Mouse (Mus musculus) hindbrain, embryonic 15.5 days (tissue): ENCODE measurements at regions not wholly inside any gene's neighbourhood (a gene's known extent, or its start where the extent isn't known, plus 50 kb on each side); places are given as distances from the start of the nearest gene placed in this dataset.

Experiments
- ATAC-seq: fragments of 200-750 bp; cut with Nextera tagmentation; 2 replicates; pipeline ENCODE4 v1.8.0; 2017; ENCODE audit warnings: low read depth, moderate number of reproducible peaks, moderate TSS enrichment; ENCODE audit not compliant: low FRiP score
- H3K27ac ChIP-seq: fragments of 300-500 bp; sonication (generic); replicated peaks from 2 replicates; pipeline ENCODE4 v1.5.1; 2015; ENCODE audit warnings: mild to moderate bottlenecking, inconsistent platforms
- H3K27me3 ChIP-seq: fragments of 300-500 bp; sonication (generic); 2 replicates; pipeline ENCODE4 v1.6.1; 2015; ENCODE audit warnings: control low read depth, inconsistent platforms
- H3K36me3 ChIP-seq: fragments of 300-500 bp; sonication (generic); 2 replicates; pipeline ENCODE4 v1.6.1; 2015; ENCODE audit warnings: control low read depth, inconsistent platforms
- H3K4me1 ChIP-seq: fragments of 300-500 bp; sonication (generic); replicated peaks from 2 replicates; pipeline ENCODE4 v1.6.1; 2015; ENCODE audit warnings: control low read depth, inconsistent platforms
- H3K4me2 ChIP-seq: fragments of 300-500 bp; sonication (generic); 2 replicates; pipeline ENCODE4 v1.6.1; 2015; ENCODE audit warnings: moderate library complexity, mild to moderate bottlenecking, inconsistent platforms
- H3K4me3 ChIP-seq: fragments of 300-500 bp; sonication (generic); 2 replicates; pipeline ENCODE4 v1.5.1; 2015; ENCODE audit warnings: mild to moderate bottlenecking, inconsistent platforms
- H3K9ac ChIP-seq: fragments of 300-500 bp; sonication (generic); 2 replicates; pipeline ENCODE4 v1.6.1; 2015; ENCODE audit warnings: inconsistent platforms
- H3K9me3 ChIP-seq: fragments of 300-500 bp; sonication (generic); 2 replicates; pipeline ENCODE4 v1.6.1; 2016; ENCODE audit warnings: control low read depth, inconsistent platforms
- WGBS: fragments of 180-500 bp; shearing (Covaris S2); methylation state at CpG from one replicate; pipeline ENCODE4 v1.1.7; 2015; 5-methylcytosine and 5-hydroxymethylcytosine counted together

DNA sequence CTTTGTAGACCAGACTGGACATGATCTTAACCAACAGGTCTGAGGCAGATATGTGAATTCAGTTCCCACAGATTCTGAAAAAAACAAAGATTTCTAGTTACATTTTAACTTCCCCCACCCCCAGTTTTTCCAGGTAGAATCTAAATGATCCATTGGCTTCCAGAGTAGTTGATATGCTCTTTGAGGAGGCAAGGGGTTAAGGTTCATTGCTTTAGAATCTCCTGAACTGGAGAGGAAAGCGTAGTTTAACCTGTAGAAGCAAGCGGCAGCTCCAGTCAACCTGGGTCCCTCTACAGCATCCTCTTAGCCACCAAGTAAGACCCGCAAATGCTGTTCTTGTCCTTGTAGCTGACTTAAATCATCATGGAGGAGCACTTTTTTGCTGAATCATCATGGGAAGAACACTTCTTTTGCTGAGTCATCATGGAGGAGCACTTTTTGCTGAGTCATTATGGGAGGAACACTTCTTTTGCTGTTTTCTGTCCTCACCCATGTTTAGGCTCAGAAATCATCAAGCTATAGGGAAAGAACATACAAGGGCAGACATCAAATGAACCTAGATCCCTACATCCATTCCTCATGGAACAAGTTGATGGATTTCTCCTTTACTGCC, 247.2 kb upstream of the Ank start:
- 98% methylated on average over 3 of the region's 3 CpGs for WGBS
- no peaks in the 10 kb centered on the region for H3K36me3 ChIP-seq
- 0 out of 2 replicates have a peak, but pooled peaks cover 7% of the 10 kb centered on the region for H3K4me1 ChIP-seq
- no peaks in the 10 kb centered on the region for H3K27me3 ChIP-seq
- no peak overlapping the region for H3K4me2 ChIP-seq
- no peak overlapping the region for H3K4me3 ChIP-seq
- no peak overlapping the region for H3K9ac ChIP-seq
- H3K9me3 ChIP-seq, result no peaks in the 10 kb centered on the region
- no peak overlapping the region for H3K27ac ChIP-seq
- no peak for ATAC-seq

DNA sequence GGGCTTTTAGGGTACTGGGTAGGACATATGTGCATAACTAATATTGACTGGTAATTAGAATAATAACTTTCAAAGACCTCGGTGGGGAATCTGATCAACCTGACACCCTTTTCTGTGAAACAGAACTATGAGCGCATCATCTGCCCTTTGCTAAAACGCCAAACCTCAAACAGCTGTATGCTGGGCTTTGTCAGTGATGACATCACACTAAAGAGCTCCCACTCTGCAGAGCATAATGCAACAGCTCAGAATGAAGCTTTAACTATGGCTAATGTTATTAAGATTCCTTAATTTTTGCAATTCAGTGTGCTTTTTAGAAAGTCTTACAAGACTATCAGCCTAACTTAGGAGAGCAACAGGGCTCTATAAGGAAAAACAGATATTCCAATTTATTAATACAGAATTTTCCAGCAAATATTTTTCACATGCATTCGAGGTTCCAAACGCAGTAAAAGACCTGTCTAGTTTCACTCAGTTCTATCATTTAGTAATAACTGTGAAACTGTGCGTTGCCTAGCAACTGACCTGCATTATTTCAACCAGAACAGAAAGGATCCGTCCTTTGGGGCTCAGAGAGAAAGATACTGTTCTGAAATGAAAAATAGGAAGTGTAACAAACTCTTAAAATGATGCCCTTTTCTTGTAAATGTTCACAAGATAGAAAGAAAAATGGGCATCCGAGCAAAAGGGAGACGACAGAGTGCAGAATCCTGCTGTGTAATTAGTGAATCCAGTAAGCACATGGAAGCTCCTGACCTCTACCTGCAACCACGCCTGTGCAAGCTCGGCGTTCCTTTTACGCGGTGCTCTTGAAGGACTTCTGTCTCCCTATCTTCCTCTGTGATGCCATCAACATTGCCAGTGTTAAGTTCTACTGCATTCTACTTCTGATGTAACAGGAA, 242.6 kb upstream of the Ank start:
- peak overlapping the region; percentile 21 for H3K4me3 ChIP-seq
- H3K4me2 ChIP-seq, result peak overlapping the region; percentile 42
- peak; percentile 90 for ATAC-seq
- H3K9ac ChIP-seq, result no peak overlapping the region
- H3K27ac ChIP-seq, result peak overlapping the region; percentile 74
- WGBS, result 51% methylated on average over 14 of the region's 14 CpGs
- H3K4me1 ChIP-seq, result 0 out of 2 replicates have a peak, but pooled peaks cover 10% of the 10 kb centered on the region
- no peaks in the 10 kb centered on the region for H3K9me3 ChIP-seq
- no peaks in the 10 kb centered on the region for H3K27me3 ChIP-seq
- H3K36me3 ChIP-seq, result no peaks in the 10 kb centered on the region

DNA sequence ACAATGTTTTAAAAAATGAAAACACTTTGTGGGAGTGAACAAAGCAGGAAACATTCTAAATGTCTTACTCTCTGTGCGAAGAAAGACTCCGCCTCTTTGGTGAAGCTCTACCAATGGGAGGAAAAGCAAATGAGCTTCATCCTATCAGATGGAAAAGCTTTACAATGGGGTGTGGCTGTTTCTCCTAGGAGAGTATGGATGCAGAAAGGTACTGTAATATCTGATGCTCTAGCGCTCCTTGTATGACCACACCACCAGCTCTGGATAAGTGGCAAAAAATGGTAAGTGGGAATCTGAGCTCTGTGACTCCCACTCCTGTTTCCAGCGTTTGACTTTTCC, 242.0 kb upstream of the Ank start:
- H3K9ac ChIP-seq, result no peak overlapping the region
- H3K27ac ChIP-seq, result peak overlapping the region; percentile 74
- 0 out of 2 replicates have a peak, but pooled peaks cover 10% of the 10 kb centered on the region for H3K4me1 ChIP-seq
- H3K4me3 ChIP-seq, result peak overlapping the region; percentile 21
- H3K4me2 ChIP-seq, result peak overlapping the region; percentile 42
- H3K9me3 ChIP-seq, result no peaks in the 10 kb centered on the region
- H3K36me3 ChIP-seq, result no peaks in the 10 kb centered on the region
- no peaks in the 10 kb centered on the region for H3K27me3 ChIP-seq
- ATAC-seq, result peak; percentile 59; the same call in 1 of the 2 replicates
- WGBS, result 80% methylated on average over 4 of the region's 4 CpGs

DNA sequence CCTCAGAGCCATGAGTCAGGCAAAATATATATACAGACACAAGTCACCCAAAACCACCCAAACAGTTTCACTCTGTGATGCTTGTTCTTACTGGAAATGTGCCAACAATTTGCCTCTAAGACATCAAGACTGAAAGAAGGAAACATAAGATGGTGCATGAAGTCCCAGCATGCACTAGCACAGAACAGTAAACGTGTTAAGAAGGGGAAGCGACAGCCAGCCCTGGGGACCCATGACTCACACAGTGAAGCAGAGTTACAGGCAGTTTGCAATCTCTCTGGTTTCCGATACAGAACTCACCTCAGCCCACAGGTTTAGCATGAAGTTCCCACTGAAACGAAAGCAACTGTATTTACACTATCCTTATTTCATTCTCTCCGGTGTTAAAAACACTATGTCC, 233.7 kb upstream of the Ank start:
- no peak overlapping the region for H3K4me3 ChIP-seq
- no peak for ATAC-seq
- H3K9me3 ChIP-seq, result no peaks in the 10 kb centered on the region
- H3K27me3 ChIP-seq, result no peaks in the 10 kb centered on the region
- no peaks in the 10 kb centered on the region for H3K36me3 ChIP-seq
- WGBS, result 71% methylated on average over 5 of the region's 5 CpGs
- no peak overlapping the region for H3K27ac ChIP-seq
- H3K9ac ChIP-seq, result no peak overlapping the region
- no peaks in the 10 kb centered on the region for H3K4me1 ChIP-seq
- no peak overlapping the region for H3K4me2 ChIP-seq

DNA sequence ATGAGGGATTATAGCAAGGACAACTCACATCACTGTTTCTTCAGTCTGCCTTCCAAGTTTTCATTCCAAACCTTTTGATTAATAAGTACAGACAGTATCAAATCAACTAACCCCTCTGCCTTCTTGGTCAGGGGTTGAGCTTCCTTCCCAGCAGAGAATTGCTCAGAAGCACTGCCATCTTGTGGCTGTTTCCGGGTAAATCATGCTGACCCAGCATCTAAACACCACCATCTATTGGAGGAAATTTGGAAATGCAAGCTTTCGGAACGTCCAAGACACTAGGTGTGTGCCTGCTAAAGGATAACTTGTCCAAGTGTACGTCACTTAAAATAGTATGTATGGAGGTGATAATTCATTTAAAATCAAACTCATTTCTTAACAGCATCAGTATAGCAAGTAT, 231.7 kb upstream of the Ank start:
- Histone ChIP-seq H3K9me3 (no peaks in the 10 kb centered on the region), H3K4me3 (no peak overlapping the region), H3K9ac (no peak overlapping the region), H3K27ac (no peak overlapping the region), H3K36me3 (no peaks in the 10 kb centered on the region), H3K4me2 (no peak overlapping the region), H3K4me1 (no peaks in the 10 kb centered on the region), H3K27me3 (no peaks in the 10 kb centered on the region)
- ATAC-seq, result peak; percentile 56; the same call in 1 of the 2 replicates
- 18% methylated on average over 4 of the region's 4 CpGs for WGBS

DNA sequence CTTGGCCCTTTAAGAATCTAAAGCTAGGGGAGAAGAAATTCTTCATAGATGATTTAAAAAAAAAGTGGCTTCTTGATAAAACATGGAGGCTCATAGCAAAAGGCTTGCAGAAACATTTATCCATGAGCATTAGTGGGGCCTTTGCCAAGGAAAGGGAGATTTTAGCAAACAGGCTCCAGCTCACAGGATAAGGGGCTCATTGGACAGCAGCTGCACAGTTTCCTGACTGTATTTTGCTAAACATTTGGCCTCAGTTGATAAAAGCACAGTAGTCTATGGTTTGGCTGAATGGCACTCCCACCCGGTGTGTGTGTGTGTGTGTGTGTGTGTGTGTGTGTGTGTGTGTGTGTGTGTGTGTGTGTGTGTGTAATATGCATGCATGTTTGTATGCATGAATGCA, 228.2 kb upstream of the Ank start:
- WGBS, result 69% methylated on average over 1 of the region's 1 CpGs
- no peaks in the 10 kb centered on the region for H3K36me3 ChIP-seq
- ATAC-seq, result no peak
- H3K4me2 ChIP-seq, result no peak overlapping the region
- no peaks in the 10 kb centered on the region for H3K4me1 ChIP-seq
- H3K27ac ChIP-seq, result no peak overlapping the region
- H3K9ac ChIP-seq, result no peak overlapping the region
- H3K27me3 ChIP-seq, result no peaks in the 10 kb centered on the region
- no peak overlapping the region for H3K4me3 ChIP-seq
- no peaks in the 10 kb centered on the region for H3K9me3 ChIP-seq

DNA sequence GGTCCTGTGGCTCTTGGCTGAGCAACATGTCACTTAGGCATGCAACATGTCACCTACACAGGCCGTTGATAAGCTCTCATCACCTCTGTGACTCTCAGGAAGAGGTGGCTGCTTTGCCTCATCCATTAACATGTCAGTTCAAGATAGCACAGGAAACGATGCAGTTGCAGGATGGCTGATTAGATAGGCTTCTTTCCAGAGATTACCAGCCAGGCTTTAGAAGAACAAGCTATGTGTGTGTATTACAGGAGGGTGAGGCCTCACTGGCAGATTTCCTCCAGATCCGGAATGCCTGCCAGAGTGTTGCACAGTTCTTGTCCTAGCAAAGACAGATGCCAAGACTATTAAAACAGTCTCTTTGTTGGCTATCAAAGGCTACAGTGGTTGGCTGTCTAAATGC, 220.2 kb upstream of the Ank start:
- no peak overlapping the region for H3K4me2 ChIP-seq
- no peaks in the 10 kb centered on the region for H3K36me3 ChIP-seq
- H3K9me3 ChIP-seq, result no peaks in the 10 kb centered on the region
- H3K27me3 ChIP-seq, result no peaks in the 10 kb centered on the region
- ATAC-seq, result no peak
- 60% methylated on average over 3 of the region's 3 CpGs for WGBS
- no peaks in the 10 kb centered on the region for H3K4me1 ChIP-seq
- no peak overlapping the region for H3K4me3 ChIP-seq
- no peak overlapping the region for H3K27ac ChIP-seq
- H3K9ac ChIP-seq, result no peak overlapping the region

DNA sequence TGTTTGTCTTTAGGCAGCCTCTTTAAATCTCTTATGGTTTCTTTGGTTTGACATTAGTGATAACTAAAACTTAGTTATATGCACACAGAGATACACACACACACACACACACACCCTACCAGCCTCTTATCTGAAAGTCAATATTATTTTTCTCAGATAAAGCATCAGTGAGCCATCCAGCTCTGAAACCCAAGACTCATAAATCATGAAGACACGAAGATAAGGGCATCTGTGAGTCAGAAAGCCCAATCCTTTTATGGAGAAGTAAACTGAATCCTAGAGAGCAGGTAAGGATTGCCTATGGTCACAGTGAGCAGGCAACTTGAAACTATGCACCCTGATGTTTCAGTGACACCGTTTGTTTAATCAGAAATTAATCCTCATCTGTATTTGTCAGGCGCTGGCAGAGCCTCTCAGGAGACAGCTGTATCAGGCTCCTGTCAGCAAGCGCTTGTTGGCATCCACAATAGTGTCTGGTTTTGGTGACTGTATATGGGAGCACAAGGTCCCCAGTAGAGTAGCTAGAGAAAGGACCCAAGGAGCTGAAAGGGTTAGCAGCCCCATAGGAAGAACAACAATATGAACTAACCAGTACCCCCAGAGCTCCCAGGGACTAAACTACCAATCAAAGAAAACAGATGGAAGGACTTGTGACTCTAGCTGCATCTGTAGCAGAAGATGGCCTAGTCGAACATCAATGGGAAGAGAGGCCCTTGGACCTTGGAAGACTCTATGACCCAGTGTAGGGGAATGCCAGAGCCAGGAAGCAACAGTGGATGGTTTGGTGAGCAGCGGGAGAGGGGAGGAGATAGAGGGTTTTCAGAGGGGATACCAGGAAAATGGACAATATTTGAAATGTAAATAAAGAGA, 207.3 kb upstream of the Ank start:
- Histone ChIP-seq H3K36me3 (no peaks in the 10 kb centered on the region), H3K9ac (no peak overlapping the region), H3K4me2 (no peak overlapping the region), H3K4me3 (no peak overlapping the region), H3K27me3 (no peaks in the 10 kb centered on the region), H3K27ac (no peak overlapping the region), H3K4me1 (no peaks in the 10 kb centered on the region), H3K9me3 (no peaks in the 10 kb centered on the region)
- no peak for ATAC-seq
- 81% methylated on average over 6 of the region's 6 CpGs for WGBS

DNA sequence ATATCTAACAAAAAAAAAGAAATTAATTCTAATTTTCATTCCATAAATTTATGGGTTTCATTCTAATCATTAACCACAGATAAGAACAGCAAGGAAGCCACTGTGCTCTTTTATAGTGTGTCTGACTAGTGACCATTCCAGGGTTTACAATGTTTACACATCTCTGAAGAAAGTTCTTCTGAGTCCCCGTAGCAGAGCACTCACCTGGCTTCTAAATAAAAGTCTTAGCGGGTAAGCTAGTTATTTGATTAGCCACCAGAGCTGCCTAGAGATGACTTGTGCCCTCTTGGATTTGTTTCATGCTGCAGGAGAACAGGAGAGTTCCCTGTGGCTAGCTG, 206.7 kb upstream of the Ank start:
- Histone ChIP-seq H3K27ac (no peak overlapping the region), H3K9me3 (no peaks in the 10 kb centered on the region), H3K4me3 (no peak overlapping the region), H3K36me3 (no peaks in the 10 kb centered on the region), H3K4me1 (no peaks in the 10 kb centered on the region), H3K4me2 (no peak overlapping the region), H3K9ac (no peak overlapping the region), H3K27me3 (no peaks in the 10 kb centered on the region)
- 76% methylated on average over 2 of the region's 2 CpGs for WGBS
- no peak for ATAC-seq

DNA sequence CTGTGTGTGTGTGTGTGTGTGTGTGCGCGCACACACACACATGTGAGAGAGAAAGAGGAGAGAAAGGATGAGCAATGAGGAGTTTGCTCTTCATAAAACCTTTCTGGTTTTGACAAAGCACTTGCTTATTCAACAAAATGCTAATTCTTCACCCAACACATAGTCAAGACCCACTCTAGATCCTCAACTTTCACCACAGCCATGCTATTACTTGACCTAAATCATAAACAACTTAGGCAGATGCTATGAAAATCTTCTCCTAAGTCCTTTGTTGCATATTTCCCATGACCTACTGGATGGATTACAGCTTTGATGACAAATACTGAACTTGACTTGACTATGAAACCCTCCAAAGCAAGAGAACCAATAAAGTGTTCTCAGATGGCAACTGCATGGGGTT, 196.3 kb upstream of the Ank start:
- ATAC-seq, result no peak
- Histone ChIP-seq H3K4me2 (no peak overlapping the region), H3K4me1 (no peaks in the 10 kb centered on the region), H3K27ac (no peak overlapping the region), H3K36me3 (no peaks in the 10 kb centered on the region), H3K4me3 (no peak overlapping the region), H3K27me3 (no peaks in the 10 kb centered on the region), H3K9ac (no peak overlapping the region), H3K9me3 (no peaks in the 10 kb centered on the region)
- WGBS, result 96% methylated on average over 2 of the region's 2 CpGs

DNA sequence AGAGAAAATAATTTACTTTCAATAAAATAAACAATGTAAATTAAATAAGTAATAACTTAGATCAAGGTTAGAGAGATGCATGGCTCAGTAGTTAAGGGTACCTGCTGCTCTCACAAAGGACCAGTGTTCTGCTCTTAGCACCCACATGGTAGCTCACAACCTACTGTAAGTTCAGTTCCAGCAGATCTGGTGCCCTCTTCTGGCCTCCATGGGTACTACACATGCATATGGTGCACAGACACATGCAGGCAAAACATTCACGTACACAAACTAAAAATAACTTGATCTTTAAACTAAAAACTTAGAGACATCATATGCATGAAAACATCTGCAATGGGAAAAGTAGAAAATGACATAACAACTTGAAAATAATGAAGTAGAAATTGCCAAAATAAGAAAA, 184.2 kb upstream of the Ank start:
- no peaks in the 10 kb centered on the region for H3K36me3 ChIP-seq
- no peak overlapping the region for H3K9ac ChIP-seq
- H3K27ac ChIP-seq, result no peak overlapping the region
- ATAC-seq, result no peak
- no peak overlapping the region for H3K4me3 ChIP-seq
- H3K9me3 ChIP-seq, result 0 out of 2 replicates have a peak, but pooled peaks cover 3% of the 10 kb centered on the region
- no peak overlapping the region for H3K4me2 ChIP-seq
- H3K27me3 ChIP-seq, result no peaks in the 10 kb centered on the region
- WGBS, result 91% methylated on average over 1 of the region's 1 CpGs
- H3K4me1 ChIP-seq, result no peaks in the 10 kb centered on the region

DNA sequence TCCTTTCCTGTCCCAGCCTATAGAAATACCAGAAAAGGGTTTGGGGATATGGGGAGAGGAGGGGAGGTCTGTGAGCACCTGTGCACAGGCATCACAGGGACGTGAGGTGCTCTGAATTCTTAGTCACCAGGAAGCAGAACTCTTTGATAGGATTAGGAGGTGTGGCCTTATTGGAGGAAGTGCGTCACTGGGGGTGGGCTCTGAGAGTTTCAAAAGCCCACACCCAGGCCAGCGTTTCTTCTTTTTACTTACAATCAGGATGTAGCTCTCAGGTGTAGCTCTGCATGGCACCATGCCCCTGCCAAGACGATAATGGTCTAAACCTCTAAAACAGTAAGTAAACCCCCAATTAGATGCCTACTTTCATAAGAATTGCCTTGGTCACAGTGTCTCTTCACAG, 162.6 kb upstream of the Ank start:
- Histone ChIP-seq H3K4me2 (no peak overlapping the region), H3K4me1 (no peaks in the 10 kb centered on the region), H3K9me3 (no peaks in the 10 kb centered on the region), H3K4me3 (no peak overlapping the region), H3K27me3 (no peaks in the 10 kb centered on the region), H3K9ac (no peak overlapping the region), H3K27ac (no peak overlapping the region), H3K36me3 (no peaks in the 10 kb centered on the region)
- WGBS, result 82% methylated on average over 4 of the region's 4 CpGs
- ATAC-seq, result no peak; the same call in 1 of the 2 replicates
